Mouse (Mus musculus) lung, postnatal 0 days (tissue): ENCODE results near the gene Rnf222. TPM values are rescaled to one million over a fixed set of nuclear protein-coding genes. Genes with fewer than 3 reads are reported as not detected.
A peak's percentile ranks its signal among the peaks of the same experiment; 100 is the strongest.
"Not testable (repeated sequence)": the region's sequence is repeated elsewhere in the genome, so short reads cannot be mapped to it uniquely, and the experiment has no call there.

Experiments
- ATAC-seq: fragments of 200-750 bp; cut with Nextera tagmentation; 2 replicates; pipeline ENCODE4 v1.8.0; 2017; ENCODE audit warnings: moderate library complexity
- DNase-seq: peaks from one replicate; pipeline ENCODE4 v3.0.0-alpha.2; 2016; ENCODE audit warnings: low spot score
- H3K27ac ChIP-seq: fragments of 300-500 bp; sonication (generic); 2 replicates; pipeline ENCODE4 v1.5.1; 2014; ENCODE audit warnings: antibody characterized with exemption, mild to moderate bottlenecking, low read length, mixed read lengths
- H3K27me3 ChIP-seq: fragments of 300-500 bp; sonication (generic); replicated peaks from 2 replicates; pipeline ENCODE4 v1.6.1; 2014; ENCODE audit warnings: low read length, mixed read lengths; ENCODE audit not compliant: insufficient read depth
- H3K36me3 ChIP-seq: fragments of 300-500 bp; sonication (generic); 2 replicates; pipeline ENCODE4 v1.6.1; 2014; ENCODE audit warnings: low read length, mixed read lengths; ENCODE audit not compliant: insufficient read depth
- H3K4me1 ChIP-seq: fragments of 300-500 bp; sonication (generic); 2 replicates; pipeline ENCODE4 v1.6.1; 2014; ENCODE audit warnings: antibody characterized with exemption, low read depth, low read length, mixed read lengths; ENCODE audit not compliant: insufficient read depth
- H3K4me2 ChIP-seq: fragments of 300-500 bp; sonication (generic); replicated peaks from 2 replicates; pipeline ENCODE4 v1.6.1; 2014; ENCODE audit warnings: low read depth, mild to moderate bottlenecking, low read length, moderate library complexity, mixed read lengths
- H3K4me3 ChIP-seq: fragments of 300-500 bp; sonication (generic); 2 replicates; pipeline ENCODE4 v1.5.1; 2014; ENCODE audit warnings: low read depth, low read length
- H3K9ac ChIP-seq: fragments of 300-500 bp; sonication (generic); replicated peaks from 2 replicates; pipeline ENCODE4 v1.6.1; 2014; ENCODE audit warnings: low read depth, mild to moderate bottlenecking
- H3K9me3 ChIP-seq: fragments of 300-500 bp; sonication (generic); 2 replicates; pipeline ENCODE4 v1.6.1; 2016; ENCODE audit warnings: low read length, mixed read lengths
- CTCF ChIP-seq: IDR thresholded peaks from 2 replicates; pipeline ENCODE4 v1.5.1; 2016; ENCODE audit warnings: antibody characterized with exemption, mild to moderate bottlenecking
- EP300 ChIP-seq: IDR thresholded peaks from 2 replicates; pipeline ENCODE4 v1.6.1; 2016; ENCODE audit warnings: antibody characterized with exemption, mild to moderate bottlenecking, control low read depth
- WGBS: fragments of 180-500 bp; shearing (Covaris S2); extraction: QIAGEN DNeasy Blood & Tissue Kit; methylation state at CpG from one replicate; pipeline ENCODE4 v1.1.7; 2014; 5-methylcytosine and 5-hydroxymethylcytosine counted together
- polyA plus RNA-seq: library from polyadenylated mRNA; unstranded; fragments of >200 nt; fragmentation: Nextera tagmentation; extraction: Ambion mirVana; gene quantifications from 2 replicates; pipeline ENCODE4 v1.2.1, GENCODE M21; 2015

Gene Rnf222
- polyA plus RNA-seq, 1 experiment from 2014 or later, result 0.16 TPM

DNA sequence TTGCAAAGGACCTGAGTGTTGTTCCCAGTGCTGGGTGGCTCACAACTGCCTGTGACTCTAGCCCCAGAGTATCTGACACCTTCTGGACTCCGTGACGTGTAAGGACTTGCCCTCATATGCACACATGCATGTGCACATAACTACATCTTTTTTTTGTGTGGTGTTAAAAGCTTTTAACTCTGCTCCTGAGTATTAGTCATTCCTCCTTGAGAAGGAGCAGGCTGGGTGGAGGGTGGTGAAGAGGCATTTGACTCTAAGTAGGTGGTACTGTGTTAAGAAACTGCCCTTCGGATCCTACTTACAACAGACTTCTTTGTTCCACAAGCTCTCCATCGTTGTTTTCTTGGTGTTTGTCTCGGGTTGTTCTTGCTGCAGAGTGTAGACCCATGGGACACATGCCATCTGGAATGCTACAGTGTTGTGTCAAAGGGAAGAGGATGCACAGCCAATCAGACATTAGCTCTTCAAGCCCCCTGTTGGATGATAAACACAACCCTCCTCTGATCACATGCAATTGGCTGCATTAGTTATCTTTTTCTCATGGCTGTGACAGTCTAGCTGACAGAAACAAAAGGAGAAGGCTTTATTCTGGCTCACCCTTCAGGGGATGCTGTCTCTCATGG is 45.6 kb downstream of the Rnf222 start:
- Histone ChIP-seq H3K27me3 (no peaks in the 10 kb centered on the region), H3K9ac (no peak overlapping the region), H3K4me1 (no peaks in the 10 kb centered on the region), H3K9me3 (no peaks in the 10 kb centered on the region), H3K36me3 (no peaks in the 10 kb centered on the region), H3K4me3 (no peak overlapping the region), H3K4me2 (no peak overlapping the region), H3K27ac (no peak overlapping the region)
- 44% methylated on average over 5 of the region's 5 CpGs for whole genome bisulfite sequencing
- TF ChIP-seq EP300, result no peak
- no peak for TF ChIP-seq CTCF
- DNase-seq (peak; percentile 73), ATAC-seq (peak; percentile 92)

DNA sequence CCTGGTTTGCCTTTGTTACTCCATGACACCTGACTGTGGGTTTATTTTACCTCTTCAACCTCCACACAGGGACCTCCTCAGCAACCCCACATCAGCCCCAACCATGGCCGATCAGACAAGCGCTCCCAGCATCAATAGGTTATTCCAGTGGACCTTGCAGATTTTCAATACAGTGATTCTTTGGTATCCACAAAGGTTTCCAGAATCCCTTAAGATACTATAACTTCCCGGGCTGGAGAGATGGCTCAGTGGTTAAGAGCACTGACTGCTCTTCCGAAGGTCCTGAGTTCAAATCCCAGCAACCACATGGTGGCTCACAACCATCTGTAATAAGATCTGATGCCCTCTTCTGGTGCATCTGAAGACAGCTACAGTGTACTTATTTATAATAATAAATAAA is 48.6 kb downstream of the Rnf222 start:
- not testable (repeated sequence) for H3K4me1 ChIP-seq, H3K4me3 ChIP-seq, H3K27ac ChIP-seq, H3K27me3 ChIP-seq, H3K9me3 ChIP-seq, DNase-seq, H3K9ac ChIP-seq, H3K4me2 ChIP-seq, H3K36me3 ChIP-seq, ATAC-seq
- 90% methylated on average over 4 of the region's 4 CpGs for WGBS

DNA sequence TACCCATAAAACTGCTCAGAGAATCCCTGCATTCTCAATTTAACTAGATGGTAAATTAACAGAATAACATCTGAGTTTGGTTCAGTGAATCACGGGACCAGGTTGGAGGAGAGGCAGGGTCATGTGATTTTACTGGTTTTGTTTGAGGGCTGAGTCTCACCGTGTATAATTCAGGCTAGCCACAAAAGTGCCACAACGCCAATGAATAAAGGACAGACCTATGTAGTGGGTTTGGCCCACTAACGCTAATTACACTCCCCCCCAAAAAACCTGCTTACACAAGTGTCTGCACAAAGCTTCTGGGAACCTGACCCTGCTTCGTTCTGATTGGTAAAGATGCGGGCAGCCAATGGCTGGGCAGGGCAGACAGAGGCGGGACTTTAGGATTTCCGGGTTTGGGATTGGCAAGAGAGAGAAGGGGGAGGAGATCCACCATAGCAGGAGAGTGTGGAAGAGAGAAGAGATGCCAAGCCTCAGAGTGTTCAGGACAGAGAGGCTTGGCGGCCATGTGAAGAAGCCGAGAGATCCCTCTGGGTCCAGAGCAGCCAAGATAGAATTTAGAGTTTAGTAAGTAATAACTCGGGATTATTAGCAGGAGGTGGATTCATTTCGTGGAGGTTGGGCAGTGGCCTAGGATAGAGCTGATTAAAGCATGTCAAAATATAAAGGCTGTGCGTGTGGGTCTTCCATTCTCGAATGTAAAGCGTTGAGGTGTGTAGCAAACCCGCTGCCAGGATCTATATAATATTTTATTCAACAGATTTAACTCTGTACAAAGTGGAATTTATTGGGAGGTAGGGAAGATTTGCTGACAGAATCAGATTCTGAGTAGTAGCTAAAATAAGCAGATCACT is 51.3 kb downstream of the Rnf222 start:
- DNase-seq (peak; percentile 97), ATAC-seq (peak; percentile 100)
- H3K4me3 ChIP-seq, result peak overlapping the region; percentile 35
- H3K36me3 ChIP-seq, result no peaks in the 10 kb centered on the region
- H3K9me3 ChIP-seq, result no peaks in the 10 kb centered on the region
- TF ChIP-seq EP300, result no peak
- TF ChIP-seq CTCF, result no peak
- no peak overlapping the region for H3K9ac ChIP-seq
- H3K4me2 ChIP-seq, result peak overlapping the region; percentile 52
- 0 out of 2 replicates have a peak overlapping the region, but pooled peaks have one; percentile 33 for H3K27ac ChIP-seq
- H3K27me3 ChIP-seq, result no peaks in the 10 kb centered on the region
- 1% methylated on average over 16 of the region's 16 CpGs for WGBS
- peaks cover 6% of the 10 kb centered on the region; the same call in 1 of the 2 replicates for H3K4me1 ChIP-seq

DNA sequence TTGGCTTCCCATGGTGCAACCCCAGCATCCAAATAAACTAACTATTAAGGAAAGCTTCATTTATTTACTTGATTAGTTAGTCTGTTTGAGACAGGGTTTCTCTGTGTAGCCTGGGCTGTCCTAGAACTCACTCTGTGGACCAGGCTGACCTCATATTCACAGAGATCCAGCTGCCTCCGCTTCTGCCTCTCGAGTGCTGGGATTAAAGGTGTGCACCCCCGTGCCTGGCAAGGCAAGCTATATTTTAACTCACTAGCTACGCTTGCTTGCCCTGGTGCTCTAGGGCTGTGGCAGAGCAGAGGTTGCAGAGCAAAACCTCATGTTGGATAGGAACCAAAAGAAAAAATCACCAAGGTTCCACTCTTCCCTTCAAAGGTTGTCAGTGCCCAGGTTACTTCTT is 52.2 kb downstream of the Rnf222 start:
- 51% methylated on average over 4 of the region's 4 CpGs for WGBS
- Histone ChIP-seq H3K9me3 (no peaks in the 10 kb centered on the region), H3K36me3 (no peaks in the 10 kb centered on the region), H3K4me3 (no peak overlapping the region; the same call in 1 of the 2 replicates), H3K9ac (0 out of 2 replicates have a peak overlapping the region, but pooled peaks have one; percentile 23), H3K27me3 (no peaks in the 10 kb centered on the region), H3K4me2 (peak overlapping the region; percentile 52; the same call in 1 of the 2 replicates), H3K27ac (no peak overlapping the region), H3K4me1 (peaks cover 6% of the 10 kb centered on the region; the same call in 1 of the 2 replicates)
- ATAC-seq (no peak), DNase-seq (no peak)
- TF ChIP-seq EP300, result no peak

DNA sequence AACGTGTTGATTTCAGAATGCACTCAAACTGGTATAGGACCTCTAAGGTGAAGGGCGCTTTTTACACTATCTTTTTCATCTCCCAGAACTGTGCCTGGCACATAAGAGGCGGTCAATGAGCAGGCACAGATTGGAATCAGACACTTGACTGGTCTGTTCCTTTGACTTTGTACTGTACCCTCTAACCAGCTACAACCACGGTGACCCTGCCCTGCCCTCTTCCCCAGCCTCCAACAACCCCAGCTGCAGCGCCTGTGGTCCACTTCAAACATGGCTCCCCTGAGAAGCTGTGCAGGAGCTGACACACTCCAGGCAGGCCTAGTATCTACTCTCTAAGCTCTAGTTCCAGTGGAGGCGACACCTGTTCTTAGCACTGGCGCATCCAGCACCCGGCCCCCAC is 54.4 kb downstream of the Rnf222 start:
- Histone ChIP-seq H3K36me3 (no peaks in the 10 kb centered on the region), H3K27me3 (no peaks in the 10 kb centered on the region), H3K9ac (no peak overlapping the region), H3K4me2 (no peak overlapping the region), H3K27ac (no peak overlapping the region), H3K9me3 (no peaks in the 10 kb centered on the region), H3K4me1 (peaks cover 6% of the 10 kb centered on the region; the same call in 1 of the 2 replicates), H3K4me3 (no peak overlapping the region)
- TF ChIP-seq EP300 (no peak), CTCF (no peak)
- ATAC-seq (no peak), DNase-seq (no peak)
- 83% methylated on average over 8 of the region's 8 CpGs for WGBS

DNA sequence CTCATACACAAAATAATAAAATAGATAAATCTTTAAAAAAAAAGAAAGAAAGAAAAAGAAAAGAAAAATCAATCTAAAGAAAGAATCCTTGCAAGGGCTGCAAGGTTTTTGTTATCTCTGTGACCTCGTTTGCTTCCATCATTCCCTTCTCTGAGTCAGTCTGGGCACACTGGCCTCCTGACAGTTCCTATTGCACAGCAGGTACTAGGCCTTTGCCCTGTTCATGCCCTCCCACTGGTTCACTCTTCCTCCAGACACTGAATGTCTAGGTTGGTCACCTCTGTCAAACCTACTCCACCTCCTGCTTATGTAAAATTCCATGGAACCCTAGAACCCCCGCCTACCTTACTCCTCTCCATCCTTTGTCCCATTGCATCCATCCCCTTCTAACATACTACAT is 56.9 kb downstream of the Rnf222 start:
- 79% methylated on average over 2 of the region's 2 CpGs for WGBS
- no peak for DNase-seq
- no peak overlapping the region for H3K4me3 ChIP-seq

More for the DNA sequence above, 56.9 kb downstream of the Rnf222 start:
- peaks cover 3% of the 10 kb centered on the region; the same call in 1 of the 2 replicates for H3K4me1 ChIP-seq
- no peak overlapping the region for H3K9ac ChIP-seq
- TF ChIP-seq CTCF (no peak), EP300 (no peak)
- H3K27me3 ChIP-seq, result no peaks in the 10 kb centered on the region
- no peaks in the 10 kb centered on the region for H3K9me3 ChIP-seq
- H3K4me2 ChIP-seq, result no peak overlapping the region
- no peaks in the 10 kb centered on the region; the same call in 1 of the 2 replicates for H3K36me3 ChIP-seq
- no peak for ATAC-seq
- H3K27ac ChIP-seq, result no peak overlapping the region

Other genes with a start within 250 kb of the Rnf222 start
- 51.8 and 60.5 TPM in 2 replicates for gene Myh10, start 197.0 kb upstream of the Rnf222 start, polyA plus RNA-seq
- 79.1 and 85.4 TPM in 2 replicates for gene Ndel1, start 16.7 kb upstream of the Rnf222 start, polyA plus RNA-seq
- 741 and 807 TPM in 2 replicates for gene Rpl26, start 13.0 kb downstream of the Rnf222 start, polyA plus RNA-seq
- gene Odf4, start 38.5 kb downstream of the Rnf222 start, polyA plus RNA-seq, result not detected in 2 replicates
- 24.2 and 30.7 TPM in 2 replicates for gene Arhgef15, start 68.9 kb downstream of the Rnf222 start, polyA plus RNA-seq
- gene Slc25a35, start 79.6 kb downstream of the Rnf222 start, polyA plus RNA-seq, result 4.3 and 5.5 TPM in 2 replicates
- gene Rangrf, start 86.6 kb downstream of the Rnf222 start, polyA plus RNA-seq, result 16.0 and 18.3 TPM in 2 replicates
- gene Pfas, start 119.9 kb downstream of the Rnf222 start, polyA plus RNA-seq, result 7.0 and 9.0 TPM in 2 replicates
- gene Ctc1, start 127.4 kb downstream of the Rnf222 start, polyA plus RNA-seq, result 12.2 and 12.3 TPM in 2 replicates
- gene Aurkb, start 157.1 kb downstream of the Rnf222 start, polyA plus RNA-seq, result 6.5 and 9.1 TPM in 2 replicates
- gene Borcs6, start 171.2 kb downstream of the Rnf222 start, polyA plus RNA-seq, result 20.1 and 21.9 TPM in 2 replicates
- 62.9 and 70.0 TPM in 2 replicates for gene Tmem107, start 182.3 kb downstream of the Rnf222 start, polyA plus RNA-seq
- gene Vamp2, start 199.9 kb downstream of the Rnf222 start, polyA plus RNA-seq, result 45.0 and 50.6 TPM in 2 replicates
- 16.6 and 30.0 TPM in 2 replicates for gene Per1, start 206.7 kb downstream of the Rnf222 start, polyA plus RNA-seq
- gene Hes7, start 231.9 kb downstream of the Rnf222 start, polyA plus RNA-seq, result 0.38 and 0.49 TPM in 2 replicates
- gene 9130213A22Rik, start 234.0 kb downstream of the Rnf222 start, polyA plus RNA-seq, result 0.42 and 0.50 TPM in 2 replicates
- gene Aloxe3, start 237.3 kb downstream of the Rnf222 start, polyA plus RNA-seq, result 0.13 and 0.44 TPM in 2 replicates